Mouse (Mus musculus): ENCODE measurements at regions not wholly inside any gene's neighbourhood (a gene's known extent, or its start where the extent isn't known, plus 50 kb on each side); places are given as distances from the start of the nearest gene placed in this dataset.

DNA sequence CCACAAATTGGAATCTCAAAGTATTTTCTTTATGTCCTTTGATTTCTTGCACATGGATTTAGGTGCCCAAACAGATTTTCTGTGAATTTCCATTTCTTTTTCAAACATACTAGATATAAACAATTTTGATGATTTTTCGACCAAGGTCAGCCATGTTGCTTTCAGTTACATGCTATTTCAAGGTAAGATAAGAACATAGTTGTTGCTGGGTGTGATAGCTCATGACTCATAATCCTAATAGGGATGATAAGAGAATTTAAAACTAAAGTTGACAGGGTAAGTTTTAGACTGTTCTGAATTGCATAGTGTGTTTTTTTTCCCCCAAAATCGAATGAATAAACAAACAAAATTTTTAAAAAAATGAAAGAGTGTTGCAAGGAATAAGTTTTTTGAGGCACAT, 579.9 kb upstream of the Zfp960 start:
- TF ChIP-seq CEBPB (IDR thresholded peaks at IDR 0.05; ENCODE audit: insufficient read depth, poor library complexity, severe bottlenecking): no peak
- TF ChIP-seq POLR2A (IDR thresholded peaks at IDR 0.05; ENCODE audit: insufficient read length, low read depth): no peak
- no peak for TF ChIP-seq MYOG (IDR thresholded peaks at IDR 0.05; ENCODE audit: control insufficient read depth in 1 of 3, insufficient read depth in 1 of 3, insufficient read length in 2 of 3, low read depth in 2 of 3)
- no peak for TF ChIP-seq E2F4 (IDR thresholded peaks at IDR 0.05; ENCODE audit: insufficient read depth)
- no peak for TF ChIP-seq MYOD1 (IDR thresholded peaks at IDR 0.05; ENCODE audit: control insufficient read depth in 1 of 3, insufficient read length in 2 of 3, low read depth in 2 of 3)
- no peak for TF ChIP-seq REST (IDR thresholded peaks at IDR 0.05; ENCODE audit: insufficient read depth, insufficient read length)
- TF ChIP-seq MAX (IDR thresholded peaks at IDR 0.05; ENCODE audit: low read depth): no peak
- no peak for TF ChIP-seq POLR2AphosphoS2 (IDR thresholded peaks at IDR 0.05; ENCODE audit: insufficient read length, low read depth)
- no peak for TF ChIP-seq TCF12 (IDR thresholded peaks at IDR 0.05; ENCODE audit: insufficient read depth, poor library complexity, severe bottlenecking)
- TF ChIP-seq USF1 (IDR thresholded peaks at IDR 0.05; ENCODE audit: low read depth): no peak
